Mouse (Mus musculus): Measurements from ENCODE around the gene Usp7.

DNA sequence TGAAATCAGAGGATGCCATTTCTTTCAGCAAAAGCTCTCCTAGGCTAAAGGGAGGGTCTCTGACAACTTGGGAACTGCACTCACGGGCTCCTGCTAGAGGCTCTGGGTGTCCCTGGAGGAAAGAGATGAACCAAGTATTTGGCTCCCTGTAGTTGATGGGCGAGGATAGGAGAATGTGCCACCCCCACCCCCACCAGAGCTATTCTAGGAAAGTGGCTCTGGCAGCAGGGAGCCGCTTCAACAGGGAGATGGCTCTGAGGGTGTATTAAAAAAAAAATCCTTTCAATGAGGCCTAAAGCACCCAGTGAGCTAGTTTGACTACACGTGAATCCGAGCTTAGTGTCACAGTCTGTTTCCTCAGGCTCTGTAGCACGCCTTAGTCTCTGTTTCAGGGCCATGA lies 29.1 kb downstream of the Usp7 start:
- no peak for TF ChIP-seq GATA1 (IDR thresholded peaks at IDR 0.05; ENCODE audit: borderline replicate concordance, low read length)
- no peak for TF ChIP-seq FLI1 (IDR thresholded peaks at IDR 0.05; ENCODE audit: low read length)
